Mouse (Mus musculus): Measurements from ENCODE around the gene Lrwd1.
"Not testable (repeated sequence)": the region's sequence is repeated elsewhere in the genome, so short reads cannot be mapped to it uniquely, and the experiment has no call there.

Gene Lrwd1

DNA sequence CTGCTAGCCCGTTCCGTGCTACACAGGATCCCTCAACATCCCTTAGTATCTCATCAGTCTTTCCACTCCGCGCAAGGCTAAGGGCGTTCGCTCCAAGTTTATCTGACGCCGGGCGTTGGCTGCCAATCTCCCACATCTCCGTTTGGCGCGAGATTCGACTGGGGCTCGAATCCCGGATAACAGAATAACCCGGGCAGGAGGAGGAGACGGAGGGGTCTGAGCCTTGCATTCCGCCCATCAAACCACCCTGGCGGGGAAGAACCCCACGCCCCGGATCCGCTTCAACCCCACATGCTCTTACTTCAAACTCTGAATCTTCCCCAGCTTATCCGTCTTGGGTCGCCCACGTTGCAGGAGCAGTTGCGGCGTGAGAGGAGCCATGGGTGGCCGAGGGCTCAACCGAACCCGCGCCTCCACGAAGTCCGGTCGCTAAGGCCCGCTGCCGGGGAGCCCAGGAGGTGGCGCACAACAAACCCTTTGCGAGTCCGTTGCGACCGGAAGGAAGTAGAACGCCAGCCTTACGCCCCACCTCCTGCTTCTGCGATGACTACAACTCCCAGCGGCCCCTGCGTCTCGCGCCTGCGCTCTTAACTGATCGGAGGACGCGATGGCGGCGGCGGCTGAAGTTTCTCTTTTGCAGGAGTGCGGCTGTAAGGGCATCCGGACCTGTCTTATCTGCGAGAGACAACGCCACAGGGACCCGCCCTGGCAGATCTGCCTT, at the start of gene Lrwd1, which contains the start of gene Alkbh4:
Gene Lrwd1 (minus strand): TSS at position 504 of the 721 bp plus-strand sequence.
Gene Alkbh4 (plus strand): TSS at position 576 of the 721 bp plus-strand sequence.
- peak; percentile 97 to 98 for DNase-seq (ENCODE audit: low spot score in 2 of 2)

GRCm38 (mm10) chr5:136183766-136184165, 47.9 kb upstream of the Lrwd1 start:
- DNase-seq (ENCODE audit: low spot score in 2 of 2): no peak

- no peak for DNase-seq (ENCODE audit: low spot score in 2 of 2)
These were observed 47.0 kb upstream of the Lrwd1 start for GRCm38 (mm10) chr5:136182830-136183229.

DNA sequence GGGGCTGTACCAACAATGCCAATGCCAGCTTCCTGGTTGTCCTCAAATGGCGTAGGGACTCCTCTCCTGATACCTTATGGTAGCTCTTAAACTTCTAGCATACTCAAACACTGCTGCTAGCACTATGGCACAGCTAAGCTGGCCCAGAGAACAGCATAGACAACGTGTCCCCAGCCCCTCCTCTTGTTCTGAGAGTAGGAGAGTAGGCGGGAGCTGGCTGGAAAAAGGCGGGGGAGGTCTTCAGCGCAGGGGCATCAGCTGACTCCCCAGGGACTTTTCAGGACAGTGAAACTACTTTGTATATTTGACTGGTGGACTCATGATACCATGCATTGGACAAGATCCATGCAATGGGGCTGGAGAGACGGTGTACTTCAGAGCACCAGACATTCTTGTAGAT, 46.2 kb upstream of the Lrwd1 start:
- DNase-seq (ENCODE audit: low spot score in 2 of 2): no peak

GRCm38 (mm10) chr5:136181197-136181596, 45.3 kb upstream of the Lrwd1 start:
- no peak for DNase-seq (ENCODE audit: low spot score in 2 of 2)

GRCm38 (mm10) chr5:136179594-136179993, 43.7 kb upstream of the Lrwd1 start:
- no peak for DNase-seq (ENCODE audit: low spot score in 2 of 2)

GRCm38 (mm10) chr5:136173606-136174463, 38.0 kb upstream of the Lrwd1 start:
- peak; percentile 55 to 58 for DNase-seq (ENCODE audit: low spot score in 2 of 2)

GRCm38 (mm10) chr5:136172939-136173338, 37.1 kb upstream of the Lrwd1 start:
- no peak for DNase-seq (ENCODE audit: low spot score in 2 of 2)

GRCm38 (mm10) chr5:136171363-136172341, 35.8 kb upstream of the Lrwd1 start:
- peak in 1 of 2 experiments; percentile 42 for DNase-seq (ENCODE audit: low spot score in 2 of 2)

DNA sequence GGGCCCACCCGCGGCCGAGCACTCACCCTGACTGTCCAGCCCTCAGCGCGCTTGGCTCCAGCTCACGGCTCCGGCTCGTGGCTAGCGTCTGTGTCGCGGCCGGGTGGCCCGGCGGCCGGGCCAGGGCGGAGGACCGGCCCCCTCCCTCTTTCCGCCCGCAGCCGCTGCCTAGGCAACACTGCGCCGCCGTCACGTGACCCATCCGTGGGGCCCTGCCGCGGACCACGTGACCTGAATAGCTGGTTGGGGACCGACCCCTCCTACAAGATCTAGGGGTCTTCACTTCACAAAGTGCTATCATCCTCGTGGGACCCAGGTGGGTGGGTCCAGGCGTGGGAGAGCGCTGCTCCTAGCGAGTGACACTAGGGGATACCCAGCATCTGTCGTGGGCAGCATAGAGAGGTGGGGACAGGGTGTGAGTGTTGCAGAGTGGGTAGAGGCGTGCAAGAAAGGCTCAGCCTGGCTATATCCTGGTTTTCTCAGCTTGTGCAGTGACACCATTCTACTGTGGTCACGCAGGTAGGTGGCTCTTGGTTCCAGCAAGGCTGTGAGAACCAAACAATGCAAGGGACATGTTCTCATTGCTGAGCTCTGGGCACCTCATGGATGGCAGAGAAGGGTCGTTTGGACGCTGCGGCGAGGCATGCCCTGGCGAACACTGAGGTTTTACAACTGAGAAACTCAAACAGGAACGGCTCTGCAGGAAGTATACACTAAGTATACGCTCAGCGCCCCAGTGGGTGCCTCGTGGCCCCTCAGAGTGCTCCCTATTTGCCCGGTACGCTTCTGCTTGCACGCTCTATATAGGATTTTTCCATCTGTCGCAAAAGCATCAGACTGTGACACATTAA, 34.9 kb upstream of the Lrwd1 start, which contains the start of gene Orai2:
Gene Orai2 (minus strand): TSS at position 202 of the 851 bp plus-strand sequence.
- DNase-seq (ENCODE audit: low spot score in 2 of 2): peak; percentile 88

GRCm38 (mm10) chr5:136169626-136170511, 34.0 kb upstream of the Lrwd1 start:
- peak; percentile 78 to 79 for DNase-seq (ENCODE audit: low spot score in 2 of 2)

DNA sequence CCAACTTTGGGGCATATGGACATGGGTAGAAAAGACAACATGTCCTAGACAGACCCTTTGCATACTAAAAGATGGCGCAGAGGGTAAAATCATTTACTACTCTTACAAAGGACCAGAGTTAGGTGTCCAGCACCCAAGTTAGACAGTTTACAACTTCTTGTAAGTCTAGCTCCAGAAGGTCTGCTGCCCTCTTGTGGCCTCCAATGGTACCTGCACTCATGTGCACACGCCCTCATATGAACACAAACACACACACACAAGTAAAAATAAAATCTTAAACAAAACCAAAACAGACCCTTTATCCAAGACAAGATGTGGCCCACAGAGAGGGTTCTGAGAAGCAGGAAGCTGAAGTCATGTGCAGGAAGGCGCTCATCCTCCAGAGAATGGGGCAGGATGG, 32.2 kb upstream of the Lrwd1 start:
- DNase-seq (ENCODE audit: low spot score in 2 of 2): no peak

DNA sequence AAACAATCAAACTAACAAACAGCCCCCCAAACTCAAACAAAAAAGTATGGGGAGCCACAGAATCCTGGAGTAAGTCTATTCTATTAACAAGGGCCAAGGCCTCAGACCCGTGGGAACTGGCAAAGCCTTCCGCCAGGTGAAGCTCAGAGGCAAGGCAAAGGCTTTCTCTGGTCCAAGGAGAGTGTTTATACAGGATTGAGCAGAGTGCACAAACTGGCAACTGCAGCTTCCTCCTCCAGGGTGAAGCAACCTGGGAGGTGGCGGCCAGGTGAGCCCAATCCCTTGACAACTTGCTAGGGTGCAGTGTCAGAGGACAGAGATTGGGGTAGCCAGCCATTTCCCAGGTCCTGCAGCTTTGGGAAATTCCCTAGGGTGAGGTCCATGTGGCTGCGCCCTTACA, 31.4 kb upstream of the Lrwd1 start:
- no peak for DNase-seq (ENCODE audit: low spot score in 2 of 2)

DNA sequence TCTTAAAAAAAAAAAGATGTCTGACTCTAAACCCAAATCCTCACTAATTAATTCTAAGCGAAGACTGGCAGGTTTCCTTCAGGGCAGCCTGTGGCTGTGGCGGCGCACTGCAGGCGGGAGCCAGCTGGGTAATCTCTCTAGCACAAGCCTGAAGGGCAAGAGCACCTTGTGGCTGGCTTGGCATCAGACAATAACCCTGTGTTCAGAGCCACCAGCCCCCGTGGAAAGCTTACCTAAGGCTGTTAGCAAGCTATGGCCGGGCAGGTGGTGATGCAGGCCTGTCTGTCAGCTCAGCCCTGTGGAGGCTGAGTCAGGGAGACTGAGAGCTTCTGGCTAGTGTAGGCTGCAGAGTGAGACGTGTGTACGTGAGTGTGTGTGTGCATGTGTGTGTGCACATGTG, 29.4 kb upstream of the Lrwd1 start:
- DNase-seq (ENCODE audit: low spot score in 2 of 2): no peak

GRCm38 (mm10) chr5:136163807-136164474, 28.1 kb upstream of the Lrwd1 start:
- DNase-seq (ENCODE audit: low spot score in 2 of 2): no peak

DNA sequence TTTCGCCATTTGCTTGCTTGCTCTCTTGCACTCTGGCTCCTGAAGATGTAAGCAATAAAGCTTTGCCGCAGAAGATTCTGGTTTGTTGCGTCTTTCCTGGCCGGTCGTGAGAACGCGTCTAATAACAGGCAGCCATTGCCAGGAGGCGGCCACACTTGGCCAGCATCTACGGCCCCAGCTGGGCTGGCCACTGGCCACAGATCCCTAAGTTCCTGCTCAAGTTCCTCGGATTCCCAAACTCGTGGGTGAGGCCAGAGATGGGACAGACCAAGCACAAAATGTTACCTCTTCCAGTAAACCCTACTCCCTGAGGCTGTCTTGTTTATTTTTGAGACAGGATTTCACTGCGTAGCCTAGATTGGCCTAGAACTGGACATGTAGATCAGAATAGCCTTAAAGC, 24.2 kb upstream of the Lrwd1 start:
- not testable (repeated sequence) for DNase-seq (ENCODE audit: low spot score in 2 of 2)

GRCm38 (mm10) chr5:136155399-136155798, 19.5 kb upstream of the Lrwd1 start:
- no peak for DNase-seq (ENCODE audit: low spot score in 2 of 2)

- no peak for DNase-seq (ENCODE audit: low spot score in 2 of 2)
These were observed 16.5 kb upstream of the Lrwd1 start for GRCm38 (mm10) chr5:136152365-136152764.

DNA sequence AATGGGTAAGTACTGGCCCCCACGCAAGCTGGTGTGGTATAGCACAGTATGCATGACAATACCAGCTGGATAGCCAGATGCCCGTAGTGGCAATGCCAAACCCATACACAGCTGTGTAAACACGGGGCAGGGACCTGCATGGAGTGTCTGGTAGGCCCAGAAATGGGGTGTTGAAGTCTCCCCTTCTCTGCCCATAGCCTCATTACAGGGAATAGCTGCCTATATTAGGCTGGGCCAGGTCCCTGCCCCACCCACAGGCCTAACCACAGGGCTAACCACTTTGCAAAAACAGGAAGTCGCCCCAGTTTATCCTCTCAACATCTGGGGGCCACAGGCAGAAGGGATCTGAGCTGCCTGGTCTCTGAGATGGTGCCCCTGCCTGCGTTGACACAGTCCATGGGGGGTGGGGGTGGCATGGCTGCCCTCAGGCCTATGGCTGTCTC, 13.3 kb upstream of the Lrwd1 start:
- DNase-seq (ENCODE audit: low spot score in 2 of 2): peak; percentile 62 to 63

Data from spleen, postnatal 36 days (tissue).